Mouse (Mus musculus): Measurements from ENCODE around the gene Col20a1. TPM values are rescaled to one million over a fixed set of nuclear protein-coding genes. Genes with fewer than 3 reads are reported as not detected.
A peak's percentile ranks its signal among the peaks of the same experiment; 100 is the strongest.

The Col20a1 gene
- polyA plus RNA-seq, 1 experiment from 2014 or later = 1.2 TPM

DNA sequence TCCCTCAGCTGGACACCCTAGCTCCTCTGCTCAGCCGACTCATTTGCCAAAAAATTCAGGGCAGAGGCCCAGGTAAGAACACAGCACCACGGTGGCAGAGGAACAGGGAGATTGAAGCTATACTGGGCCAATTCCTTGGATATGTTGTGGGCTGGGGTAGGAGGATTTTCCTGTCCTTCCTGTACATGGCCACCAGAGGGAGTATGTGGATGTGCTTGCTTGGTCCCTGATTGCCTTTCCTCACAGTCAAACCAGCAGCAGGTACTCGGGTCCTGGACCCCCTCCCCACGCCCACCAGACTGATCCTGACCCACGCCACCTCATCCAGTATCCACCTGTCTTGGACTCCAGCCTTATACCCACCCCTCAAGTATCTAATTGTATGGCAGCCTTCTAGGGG is 10.1 kb downstream of the Col20a1 start:
- H3K9ac ChIP-seq = no peak overlapping the region
- H3K27me3 ChIP-seq = no peaks in the 10 kb centered on the region
- 16% methylated on average over 5 of the region's 5 CpGs for WGBS
- no peak overlapping the region for H3K4me2 ChIP-seq
- H3K4me3 ChIP-seq = no peak overlapping the region
- ATAC-seq (ENCODE audit: low read depth) = peak; percentile 60
- H3K9me3 ChIP-seq = no peaks in the 10 kb centered on the region
- no peaks in the 10 kb centered on the region for H3K36me3 ChIP-seq
- H3K4me1 ChIP-seq (replicated peaks) = no peaks in the 10 kb centered on the region
- H3K27ac ChIP-seq (replicated peaks) = no peak overlapping the region

DNA sequence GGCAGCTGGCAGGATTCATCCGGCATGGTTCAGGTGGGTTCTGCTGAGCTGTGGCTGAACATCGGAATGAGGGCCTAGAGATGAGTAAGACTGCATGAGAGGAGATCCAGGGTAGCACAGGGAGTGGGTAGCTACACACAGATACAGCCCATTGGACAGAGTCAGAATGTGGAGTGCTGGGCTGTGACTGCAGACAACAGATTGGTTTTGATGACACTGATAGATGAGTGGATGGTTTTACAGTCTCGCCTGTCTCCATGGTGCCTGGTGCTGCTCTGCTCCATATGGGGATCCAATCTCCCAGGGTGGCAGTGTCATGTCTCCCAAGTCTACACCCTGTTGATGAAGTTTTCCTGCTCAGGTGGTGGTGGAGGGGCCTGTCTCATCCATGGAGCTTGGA is 10.6 kb downstream of the Col20a1 start:
- Histone ChIP-seq H3K27me3 (no peaks in the 10 kb centered on the region), H3K36me3 (no peaks in the 10 kb centered on the region), H3K9me3 (no peaks in the 10 kb centered on the region), H3K4me2 (no peak overlapping the region), H3K4me1 (replicated peaks) (no peaks in the 10 kb centered on the region), H3K9ac (no peak overlapping the region), H3K27ac (replicated peaks) (no peak overlapping the region), H3K4me3 (no peak overlapping the region)
- 79% methylated on average over 3 of the region's 3 CpGs for WGBS
- peak; percentile 38 for ATAC-seq (ENCODE audit: low read depth)

GRCm38 (mm10) chr2:181007054-181007453 is 20.7 kb downstream of the Col20a1 start:
- Histone ChIP-seq H3K4me1 (replicated peaks) (no peaks in the 10 kb centered on the region; the same call in 1 of the 2 replicates), H3K9ac (no peak overlapping the region), H3K27ac (replicated peaks) (no peak overlapping the region), H3K9me3 (no peaks in the 10 kb centered on the region), H3K4me2 (no peak overlapping the region), H3K36me3 (no peaks in the 10 kb centered on the region), H3K27me3 (no peaks in the 10 kb centered on the region), H3K4me3 (no peak overlapping the region)
- 22% methylated on average over 4 of the region's 4 CpGs for WGBS
- no peak for ATAC-seq (ENCODE audit: low read depth)

- WGBS = 41% methylated on average over 5 of the region's 5 CpGs
- Histone ChIP-seq H3K27me3 (no peaks in the 10 kb centered on the region), H3K4me1 (replicated peaks) (no peaks in the 10 kb centered on the region; the same call in 1 of the 2 replicates), H3K27ac (replicated peaks) (no peak overlapping the region), H3K4me3 (no peak overlapping the region), H3K9ac (no peak overlapping the region), H3K9me3 (no peaks in the 10 kb centered on the region), H3K4me2 (no peak overlapping the region), H3K36me3 (no peaks in the 10 kb centered on the region)
- no peak for ATAC-seq (ENCODE audit: low read depth)
Measured at GRCm38 (mm10) chr2:181008339-181008738, 22.0 kb downstream of the Col20a1 start.

DNA sequence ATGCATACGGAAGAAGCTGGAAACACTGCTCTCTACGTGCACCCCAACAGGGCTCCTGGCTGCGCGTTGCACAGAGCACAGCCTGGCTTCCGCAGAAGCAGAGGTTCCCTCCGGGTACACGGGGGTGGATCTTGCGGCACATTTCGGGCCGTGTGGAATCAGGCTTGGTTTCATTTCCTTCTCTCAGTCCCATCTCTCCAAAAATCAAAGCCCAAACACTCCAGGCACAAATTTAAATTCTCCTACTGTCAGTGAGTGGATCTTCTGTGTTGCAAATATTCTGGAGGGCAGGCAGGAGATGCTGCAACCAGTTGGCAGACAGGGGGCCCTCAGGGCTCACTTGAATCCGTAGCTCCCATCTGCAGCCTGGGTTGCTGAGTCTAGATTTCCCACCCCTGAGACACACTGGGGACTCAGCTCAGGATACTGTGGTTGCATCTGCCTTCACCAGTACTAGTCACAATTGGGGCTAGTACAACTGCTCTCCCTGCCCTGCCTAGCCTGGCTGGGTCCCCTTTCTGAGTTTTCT is 45.1 kb downstream of the Col20a1 start:
- H3K4me1 ChIP-seq (replicated peaks) = peaks cover 46% of the 10 kb centered on the region
- WGBS = 83% methylated on average over 11 of the region's 11 CpGs
- no peak overlapping the region for H3K9ac ChIP-seq
- no peaks in the 10 kb centered on the region for H3K27me3 ChIP-seq
- no peak for ATAC-seq (ENCODE audit: low read depth)
- H3K27ac ChIP-seq (replicated peaks) = no peak overlapping the region
- H3K9me3 ChIP-seq = no peaks in the 10 kb centered on the region
- H3K4me2 ChIP-seq = no peak overlapping the region
- H3K36me3 ChIP-seq = peaks cover 67% of the 10 kb centered on the region
- H3K4me3 ChIP-seq = no peak overlapping the region

DNA sequence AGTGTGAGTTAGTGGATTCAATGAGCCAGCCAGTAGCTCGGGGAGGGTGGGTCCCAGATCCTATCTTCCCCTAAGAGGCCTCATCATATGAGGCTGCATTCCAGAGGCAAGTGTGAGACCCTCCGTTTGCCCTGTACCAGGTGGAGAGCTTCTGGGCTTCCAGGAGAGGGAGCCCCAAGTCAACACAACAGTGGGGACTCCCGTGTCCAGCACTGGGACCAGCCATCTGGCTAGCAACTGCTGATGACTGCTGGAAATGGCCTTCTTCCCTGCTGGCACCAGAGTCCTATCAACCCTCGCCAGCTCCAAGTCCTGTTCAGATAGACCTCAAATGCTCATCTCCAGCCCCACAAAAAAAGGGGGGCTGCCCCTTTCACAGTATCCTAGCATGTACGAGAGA is 46.1 kb downstream of the Col20a1 start:
- H3K4me2 ChIP-seq = no peak overlapping the region
- H3K27ac ChIP-seq (replicated peaks) = no peak overlapping the region
- peaks cover 46% of the 10 kb centered on the region for H3K4me1 ChIP-seq (replicated peaks)
- H3K9me3 ChIP-seq = no peaks in the 10 kb centered on the region
- no peaks in the 10 kb centered on the region for H3K27me3 ChIP-seq
- no peak for ATAC-seq (ENCODE audit: low read depth)
- H3K36me3 ChIP-seq = peaks cover 59% of the 10 kb centered on the region
- H3K9ac ChIP-seq = no peak overlapping the region
- WGBS = 50% methylated on average over 5 of the region's 5 CpGs
- H3K4me3 ChIP-seq = no peak overlapping the region

DNA sequence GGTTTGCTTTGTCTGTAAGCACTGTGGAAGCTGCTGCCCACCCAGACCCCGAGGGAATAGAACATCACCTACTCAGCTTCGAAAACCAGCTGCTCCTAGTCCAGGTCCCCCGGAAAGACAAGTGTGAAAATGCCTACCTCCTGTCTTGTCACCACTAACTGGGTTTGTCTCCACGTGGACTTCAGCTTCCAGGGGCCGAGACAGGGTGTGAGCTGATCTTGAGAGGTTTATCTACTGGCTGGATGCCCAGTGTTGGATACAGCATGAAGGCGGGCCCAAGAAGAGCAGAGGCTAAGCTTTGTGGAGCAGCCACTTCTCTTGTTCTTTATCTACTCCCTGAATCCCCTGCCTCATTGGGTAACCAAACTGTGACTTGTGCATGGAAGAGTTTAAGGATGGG is 47.0 kb downstream of the Col20a1 start:
- H3K4me1 ChIP-seq (replicated peaks) = peaks cover 50% of the 10 kb centered on the region
- no peak overlapping the region for H3K9ac ChIP-seq
- H3K4me2 ChIP-seq = no peak overlapping the region
- ATAC-seq (ENCODE audit: low read depth) = no peak
- H3K27ac ChIP-seq (replicated peaks) = no peak overlapping the region
- no peaks in the 10 kb centered on the region for H3K27me3 ChIP-seq
- 52% methylated on average over 6 of the region's 6 CpGs for WGBS
- H3K9me3 ChIP-seq = no peaks in the 10 kb centered on the region
- no peak overlapping the region for H3K4me3 ChIP-seq
- H3K36me3 ChIP-seq = peaks cover 50% of the 10 kb centered on the region

DNA sequence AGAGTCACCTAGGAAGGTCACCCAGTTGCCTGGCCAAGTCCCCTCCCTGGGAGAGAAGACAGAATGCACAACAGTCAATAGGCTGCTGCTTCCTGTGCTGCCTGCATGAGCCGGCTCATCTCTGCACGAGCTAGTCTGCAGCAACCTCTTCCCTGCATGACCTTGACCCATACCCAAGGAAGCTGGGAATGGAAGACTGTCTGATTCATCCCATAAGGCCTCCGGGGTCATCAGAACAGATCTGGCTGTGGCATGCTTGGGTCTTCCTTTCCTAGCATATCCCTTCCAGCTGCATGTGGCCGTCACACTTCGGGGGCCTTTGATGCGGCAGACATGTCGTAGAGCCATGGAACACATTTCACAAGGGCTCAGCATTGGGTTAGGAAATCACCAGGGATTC is 48.9 kb downstream of the Col20a1 start:
- Histone ChIP-seq H3K27me3 (peaks cover 7% of the 10 kb centered on the region), H3K36me3 (peaks cover 34% of the 10 kb centered on the region), H3K9ac (no peak overlapping the region), H3K4me1 (replicated peaks) (peaks cover 62% of the 10 kb centered on the region), H3K9me3 (no peaks in the 10 kb centered on the region), H3K4me2 (no peak overlapping the region), H3K27ac (replicated peaks) (no peak overlapping the region), H3K4me3 (no peak overlapping the region)
- whole genome bisulfite sequencing = 84% methylated on average over 7 of the region's 7 CpGs
- ATAC-seq (ENCODE audit: low read depth) = no peak

DNA sequence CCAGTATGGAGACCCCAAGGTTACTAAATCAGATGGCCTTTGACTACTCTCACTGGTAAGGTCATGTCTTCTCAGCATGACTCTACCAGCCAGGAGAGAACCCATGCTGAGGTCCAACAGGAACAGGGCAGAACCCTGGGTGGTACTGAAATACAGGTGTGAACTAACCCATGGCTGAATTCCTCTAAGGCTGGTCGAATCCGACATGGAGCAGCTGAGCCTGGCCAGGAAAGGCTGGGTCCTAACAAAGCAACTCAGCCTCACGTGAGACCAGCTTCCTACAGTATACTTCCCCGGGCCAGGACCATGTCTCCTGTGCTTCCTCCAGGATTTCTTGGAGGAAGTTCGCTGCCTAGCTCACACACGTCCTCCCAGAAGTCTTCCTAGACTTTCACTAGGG is 50.2 kb downstream of the Col20a1 start:
- Histone ChIP-seq H3K27me3 (peaks cover 17% of the 10 kb centered on the region), H3K27ac (replicated peaks) (no peak overlapping the region), H3K36me3 (peaks cover 34% of the 10 kb centered on the region), H3K4me1 (replicated peaks) (peaks cover 54% of the 10 kb centered on the region), H3K4me2 (0 out of 2 replicates have a peak overlapping the region, but pooled peaks have one; percentile 85), H3K4me3 (no peak overlapping the region), H3K9me3 (no peaks in the 10 kb centered on the region), H3K9ac (no peak overlapping the region)
- no peak for ATAC-seq (ENCODE audit: low read depth)
- 87% methylated on average over 6 of the region's 6 CpGs for WGBS

- peak; percentile 17 for ATAC-seq (ENCODE audit: low read depth)
- peak overlapping the region; percentile 65 for H3K27ac ChIP-seq (replicated peaks)
- peak overlapping the region; percentile 74 for H3K4me3 ChIP-seq
- peak overlapping the region; percentile 87 for H3K9ac ChIP-seq
- peaks cover 17% of the 10 kb centered on the region for H3K27me3 ChIP-seq
- WGBS = 2% methylated on average over 53 of the region's 63 CpGs
- H3K4me1 ChIP-seq (replicated peaks) = peaks cover 63% of the 10 kb centered on the region
- H3K4me2 ChIP-seq = peak overlapping the region; percentile 85
- no peaks in the 10 kb centered on the region for H3K9me3 ChIP-seq
- peaks cover 17% of the 10 kb centered on the region for H3K36me3 ChIP-seq
Measured at GRCm38 (mm10) chr2:181038644-181039355, 52.5 kb downstream of the Col20a1 start.

GRCm38 (mm10) chr2:181039356-181039680 is 53.0 kb downstream of the Col20a1 start:
- Histone ChIP-seq H3K4me3 (peak overlapping the region; percentile 74), H3K4me1 (replicated peaks) (peaks cover 68% of the 10 kb centered on the region), H3K27me3 (peaks cover 17% of the 10 kb centered on the region), H3K4me2 (peak overlapping the region; percentile 85), H3K9ac (peak overlapping the region; percentile 87), H3K27ac (replicated peaks) (peak overlapping the region; percentile 65), H3K9me3 (no peaks in the 10 kb centered on the region), H3K36me3 (0 out of 2 replicates have a peak, but pooled peaks cover 12% of the 10 kb centered on the region)
- 1% methylated on average over 16 of the region's 16 CpGs for WGBS
- ATAC-seq (ENCODE audit: low read depth) = 0 out of 2 replicates have a peak, but pooled peaks have one; percentile 10

- Histone ChIP-seq H3K4me1 (replicated peaks) (peaks cover 59% of the 10 kb centered on the region), H3K4me2 (no peak overlapping the region), H3K9me3 (no peaks in the 10 kb centered on the region), H3K36me3 (no peaks in the 10 kb centered on the region), H3K27ac (replicated peaks) (peak overlapping the region; percentile 59), H3K4me3 (no peak overlapping the region), H3K9ac (no peak overlapping the region), H3K27me3 (peaks cover 17% of the 10 kb centered on the region)
- ATAC-seq (ENCODE audit: low read depth) = peak; percentile 45
- WGBS = 4% methylated on average over 7 of the region's 7 CpGs
Measured at GRCm38 (mm10) chr2:181041941-181042340, 55.6 kb downstream of the Col20a1 start.

DNA sequence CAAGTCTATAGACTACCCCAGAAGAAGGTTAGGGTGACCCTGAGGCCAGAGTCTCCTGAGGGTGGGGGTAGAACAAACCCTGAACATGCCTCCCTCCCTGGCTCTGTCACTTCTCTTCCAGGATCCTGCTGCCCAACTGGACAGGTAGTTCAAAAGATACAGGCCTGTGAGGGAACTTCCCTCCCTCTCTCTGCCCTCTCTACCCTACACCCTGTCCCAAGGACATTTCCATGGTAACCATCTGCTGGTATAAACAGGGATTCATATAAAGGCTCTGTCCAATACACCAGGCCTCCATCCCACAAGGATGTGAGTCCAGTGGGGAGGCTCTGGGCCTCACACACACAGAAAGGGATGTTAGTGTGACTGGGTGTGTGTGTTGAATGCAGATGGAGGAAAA is 56.0 kb downstream of the Col20a1 start:
- no peaks in the 10 kb centered on the region for H3K9me3 ChIP-seq
- no peaks in the 10 kb centered on the region for H3K36me3 ChIP-seq
- H3K4me3 ChIP-seq = no peak overlapping the region
- H3K4me1 ChIP-seq (replicated peaks) = peaks cover 55% of the 10 kb centered on the region
- peak overlapping the region; percentile 59 for H3K27ac ChIP-seq (replicated peaks)
- 0 out of 2 replicates have a peak, but pooled peaks have one; percentile 5 for ATAC-seq (ENCODE audit: low read depth)
- H3K4me2 ChIP-seq = no peak overlapping the region
- H3K9ac ChIP-seq = peak overlapping the region; percentile 41; the same call in 1 of the 2 replicates
- H3K27me3 ChIP-seq = peaks cover 17% of the 10 kb centered on the region
